Mouse (Mus musculus) retina, postnatal 1 day (tissue): ENCODE measurements around the gene Slc23a2.

Experiments used
- DNase-seq: peaks from one replicate; pipeline ENCODE4 v3.0.0-alpha.2; 2012

Slc23a2 gene

GRCm38 (mm10) chr2:132133436-132133835 is 11.5 kb downstream of the Slc23a2 start:
- no peak for DNase-seq

GRCm38 (mm10) chr2:132131266-132131665 is 13.6 kb downstream of the Slc23a2 start:
- DNase-seq = peak; percentile 60

GRCm38 (mm10) chr2:132129980-132130379 is 14.9 kb downstream of the Slc23a2 start:
- no peak for DNase-seq

- no peak for DNase-seq
These were observed 15.7 kb downstream of the Slc23a2 start for GRCm38 (mm10) chr2:132129247-132129646.

- DNase-seq = no peak
These were observed 17.0 kb downstream of the Slc23a2 start for GRCm38 (mm10) chr2:132127904-132128303.

- no peak for DNase-seq
These were observed 18.6 kb downstream of the Slc23a2 start for GRCm38 (mm10) chr2:132126292-132126691.

GRCm38 (mm10) chr2:132123063-132123462 is 21.8 kb downstream of the Slc23a2 start:
- no peak for DNase-seq

DNA sequence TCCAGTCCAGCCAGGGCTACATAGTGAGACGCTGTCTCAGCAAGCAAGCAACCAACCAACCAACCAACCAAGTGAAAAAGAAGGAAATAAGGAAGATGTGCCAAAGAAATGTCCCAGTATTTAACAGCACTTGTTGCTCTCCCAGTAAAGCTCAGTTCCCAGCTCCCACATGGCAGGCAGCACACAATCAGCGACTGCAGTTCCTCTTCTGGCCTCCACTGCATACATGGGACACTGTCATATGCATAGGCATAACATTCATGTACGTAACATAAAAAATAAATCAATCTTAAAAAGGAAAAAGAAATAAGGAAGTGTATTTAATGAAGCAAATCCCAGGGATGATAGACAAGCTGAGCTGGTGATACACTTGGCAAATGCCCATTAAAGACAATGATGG is 23.9 kb downstream of the Slc23a2 start:
- no peak for DNase-seq

GRCm38 (mm10) chr2:132118646-132119045 is 26.3 kb downstream of the Slc23a2 start:
- DNase-seq = no peak

DNA sequence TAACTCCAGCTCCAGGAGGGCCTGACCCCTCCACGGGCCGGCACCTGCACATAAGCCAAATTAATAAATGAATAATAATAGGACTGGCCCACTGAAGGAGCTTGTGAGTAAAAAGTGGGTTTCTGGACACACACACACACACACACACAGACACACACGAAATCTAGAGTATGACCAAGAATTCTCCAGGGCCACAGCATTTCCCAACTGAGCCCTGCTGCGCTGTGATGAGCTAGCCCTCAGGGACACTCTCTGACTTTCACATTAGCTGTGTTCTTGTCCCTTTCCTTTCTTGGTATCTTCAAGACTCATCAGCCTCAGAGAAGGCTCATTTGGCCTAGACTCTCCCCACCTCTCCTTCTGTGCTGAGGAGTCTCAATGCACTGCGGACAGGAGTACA is 29.0 kb downstream of the Slc23a2 start:
- DNase-seq = no peak

GRCm38 (mm10) chr2:132115344-132115743 is 29.6 kb downstream of the Slc23a2 start:
- DNase-seq = no peak

- peak; percentile 73 for DNase-seq
These were observed 30.7 kb downstream of the Slc23a2 start for GRCm38 (mm10) chr2:132113962-132114759.

- no peak for DNase-seq
These were observed 32.6 kb downstream of the Slc23a2 start for GRCm38 (mm10) chr2:132112319-132112718.

DNA sequence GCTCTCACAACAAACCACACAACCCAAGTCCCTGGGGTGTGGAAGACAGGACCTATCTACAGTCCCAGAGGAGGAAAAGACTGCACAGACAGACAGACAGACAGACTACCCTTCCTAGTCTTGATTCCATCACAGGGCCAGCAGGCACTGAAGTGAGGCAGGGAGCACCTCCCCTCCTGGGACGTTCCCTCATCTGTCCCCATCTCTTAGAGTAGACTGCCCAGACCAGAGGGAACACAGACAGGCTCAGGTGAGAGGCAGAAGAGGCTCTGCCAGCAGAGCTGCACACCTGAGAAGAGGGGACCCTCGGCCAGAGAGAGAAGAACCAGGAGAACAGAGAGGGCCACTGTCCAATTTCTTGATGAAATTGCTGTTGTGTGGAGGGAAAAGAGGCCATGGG is 33.0 kb downstream of the Slc23a2 start:
- DNase-seq = no peak

DNA sequence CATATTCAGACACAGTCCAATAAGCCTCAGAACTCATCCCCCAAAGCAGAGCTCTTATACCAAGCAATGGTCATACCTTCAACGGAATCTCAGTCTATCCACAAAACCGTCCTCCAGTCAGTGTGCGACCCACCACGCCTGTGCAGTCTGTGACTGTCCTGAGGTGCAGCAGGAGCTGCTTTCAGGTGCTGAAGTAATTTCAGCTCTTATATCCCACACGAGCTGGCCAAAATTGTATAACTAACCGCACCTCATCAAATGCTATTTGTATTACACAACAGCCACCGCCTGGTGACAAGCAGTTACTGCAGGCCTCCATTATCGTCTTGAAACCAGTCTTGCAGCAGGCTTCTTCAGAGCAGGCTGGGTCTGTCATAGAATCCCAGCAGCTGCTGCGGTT is 33.6 kb downstream of the Slc23a2 start:
- DNase-seq = peak; percentile 47

DNA sequence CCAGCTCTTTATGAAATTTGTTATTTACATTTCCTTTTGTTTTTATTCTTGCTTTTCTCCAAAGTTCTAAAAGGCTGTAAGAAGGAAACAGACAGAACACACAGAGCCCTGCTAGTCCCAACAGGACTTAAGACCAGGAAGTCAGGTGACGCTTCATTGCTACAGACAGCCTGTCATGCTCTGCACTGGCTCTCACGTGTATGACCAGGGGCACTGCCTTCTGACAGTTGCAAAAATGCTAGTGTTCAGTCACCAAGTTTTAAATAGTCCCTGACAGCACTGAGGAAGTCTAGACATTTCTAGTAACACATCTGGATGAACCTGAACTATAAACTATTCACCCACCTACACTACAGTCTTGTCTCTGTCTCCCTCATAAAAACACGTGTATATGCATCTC is 34.2 kb downstream of the Slc23a2 start:
- no peak for DNase-seq

DNA sequence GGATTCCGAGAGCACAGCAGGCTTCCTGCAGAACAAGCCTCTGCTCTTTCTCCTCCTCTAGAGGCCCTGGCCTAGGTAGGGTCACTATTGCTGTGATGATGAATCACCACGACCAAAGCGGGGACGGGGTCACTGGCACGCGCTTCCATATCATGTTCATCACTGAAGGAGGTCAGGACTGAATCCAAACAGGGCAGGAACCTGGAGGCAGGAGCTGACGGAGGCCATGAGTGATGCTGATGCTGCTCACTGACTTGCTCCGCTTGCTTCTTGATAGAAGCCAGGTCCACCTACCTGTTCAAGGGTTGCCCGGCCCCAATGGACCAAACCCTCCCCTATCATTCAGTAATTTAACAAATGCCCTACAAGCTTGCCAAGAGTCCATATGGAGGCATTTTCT is 35.9 kb downstream of the Slc23a2 start:
- DNase-seq = no peak

DNA sequence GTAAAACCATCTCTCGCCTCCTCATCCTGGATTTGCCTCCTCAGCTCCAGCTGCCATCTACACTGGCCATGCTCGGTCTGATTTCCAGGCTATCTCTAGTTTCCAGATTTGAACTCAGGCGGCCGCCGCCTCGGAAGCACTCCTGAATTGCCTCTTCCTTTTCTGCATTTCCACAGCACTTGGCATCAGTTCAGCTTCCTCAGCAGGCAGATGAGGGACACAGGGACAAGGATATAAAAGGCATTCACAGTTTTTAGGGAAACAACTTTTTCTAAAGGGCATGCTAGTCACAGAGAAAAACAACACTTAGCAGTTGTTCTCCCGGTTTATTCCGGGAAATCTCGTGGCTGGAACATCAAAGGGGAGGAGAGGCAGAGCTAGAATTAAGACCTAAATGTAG is 37.3 kb downstream of the Slc23a2 start:
- no peak for DNase-seq

DNA sequence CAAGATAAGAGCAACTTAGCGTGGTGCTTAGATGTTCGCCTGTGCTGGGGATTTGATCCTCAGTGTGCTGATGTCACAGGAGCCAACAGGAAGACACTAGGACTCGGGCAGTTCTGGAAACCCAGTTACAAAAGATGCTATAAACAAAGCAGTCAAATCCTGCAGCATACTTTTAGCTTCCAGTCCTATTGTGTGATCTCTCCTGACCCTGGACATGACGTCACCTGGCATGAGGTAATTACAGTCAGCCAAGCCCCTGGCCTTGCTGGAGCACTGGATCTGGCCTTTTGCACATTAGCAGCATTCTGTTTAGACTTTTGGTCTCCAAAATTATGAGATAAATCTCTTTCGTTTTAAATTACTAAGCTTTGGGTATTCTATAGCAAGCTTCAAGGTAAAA is 38.8 kb downstream of the Slc23a2 start:
- DNase-seq = peak; percentile 18

- peak; percentile 10 for DNase-seq
These were observed 41.6 kb downstream of the Slc23a2 start for GRCm38 (mm10) chr2:132103265-132103664.

DNA sequence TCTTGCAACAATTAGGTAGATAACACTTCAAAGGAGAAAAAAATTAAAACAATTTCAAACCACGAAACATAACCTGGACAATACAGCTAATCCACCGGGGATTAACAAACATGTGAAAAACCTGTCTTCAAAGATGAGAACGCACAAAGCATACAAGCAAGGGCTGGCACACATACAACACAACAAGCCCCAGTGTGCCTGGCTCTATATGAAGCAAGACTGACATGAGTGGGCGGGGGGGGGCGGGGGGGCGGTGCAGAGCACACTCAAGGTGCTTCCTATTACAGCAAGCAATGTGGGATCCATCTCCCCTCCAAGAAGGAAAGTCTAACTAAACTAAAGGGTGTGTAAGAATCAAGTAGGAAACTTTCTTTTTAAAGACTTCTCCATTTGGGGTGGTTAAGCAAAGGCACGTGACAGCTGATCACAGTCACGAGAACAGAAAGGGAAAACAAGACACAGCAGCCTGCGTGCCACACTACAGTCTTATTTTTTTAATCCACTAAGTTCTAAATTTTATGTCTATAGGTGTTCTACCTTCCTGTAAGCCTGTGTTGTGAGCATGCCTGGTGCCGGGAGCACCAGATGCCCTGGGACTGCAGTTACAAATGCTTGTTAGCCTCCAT is 42.3 kb downstream of the Slc23a2 start:
- no peak for DNase-seq

DNA sequence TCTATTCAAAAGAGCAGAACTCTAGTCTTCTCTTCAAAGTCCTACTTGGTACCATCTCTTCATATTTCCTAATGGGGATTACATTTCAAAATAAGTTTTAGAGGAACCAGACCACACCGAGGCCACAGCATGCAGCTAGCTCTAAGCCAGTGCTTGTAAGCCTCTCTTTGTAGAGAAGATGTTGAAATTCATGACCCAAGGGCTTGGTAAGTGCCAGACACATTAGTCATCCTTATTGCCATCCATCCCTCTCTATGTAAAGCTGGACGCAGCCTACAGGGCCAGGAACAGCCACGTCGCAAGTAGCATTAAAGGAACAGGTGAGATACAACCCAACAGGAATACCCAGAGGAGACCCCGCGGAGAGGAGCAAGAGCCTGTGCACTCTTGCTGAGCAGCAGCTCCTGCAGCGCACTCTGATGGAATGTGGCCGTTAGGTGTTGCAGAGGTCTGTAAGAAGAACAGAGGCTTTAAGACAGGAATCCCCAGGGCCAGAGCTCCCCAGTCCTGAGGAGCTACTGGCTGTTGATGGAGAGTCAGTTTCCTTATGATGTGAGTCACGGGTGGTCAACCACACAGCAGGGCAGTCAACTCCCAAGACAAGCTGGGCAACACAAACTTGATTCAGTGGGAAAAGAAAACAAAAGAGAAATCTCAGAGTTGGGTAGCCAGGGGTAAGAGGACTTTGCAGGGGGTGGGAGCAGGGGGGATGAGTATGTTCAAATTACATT is 45.8 kb downstream of the Slc23a2 start:
- no peak for DNase-seq

- DNase-seq = no peak
These were observed 46.5 kb downstream of the Slc23a2 start for GRCm38 (mm10) chr2:132098365-132098764.

GRCm38 (mm10) chr2:132096582-132096981 is 48.3 kb downstream of the Slc23a2 start:
- DNase-seq = no peak
